Mouse (Mus musculus) embryonic facial prominence, embryonic 11.5 days (tissue): ENCODE measurements at regions not wholly inside any gene's neighbourhood (a gene's known extent, or its start where the extent isn't known, plus 50 kb on each side); places are given as distances from the start of the nearest gene placed in this dataset.

Experiments
- ATAC-seq: fragments of 200-750 bp; cut with Nextera tagmentation; replicated peaks from 2 replicates; pipeline ENCODE4 v1.8.0; 2017; ENCODE audit warnings: low read depth; ENCODE audit not compliant: insufficient number of reproducible peaks, low FRiP score, low TSS enrichment
- DNase-seq: peaks from one replicate; pipeline ENCODE4 v3.0.0-alpha.2; 2015; ENCODE audit warnings: low spot score
- H3K27ac ChIP-seq: fragments of 300-500 bp; sonication (generic); replicated peaks from 2 replicates; pipeline ENCODE4 v1.5.1; 2014; ENCODE audit warnings: mild to moderate bottlenecking, low read depth, low read length, control low read depth
- H3K27me3 ChIP-seq: fragments of 300-500 bp; sonication (generic); 2 replicates; pipeline ENCODE4 v1.6.1; 2014; ENCODE audit warnings: mild to moderate bottlenecking, low read length, moderate library complexity, mixed read lengths; ENCODE audit not compliant: control insufficient read depth, insufficient read depth
- H3K36me3 ChIP-seq: fragments of 300-500 bp; sonication (generic); replicated peaks from 2 replicates; pipeline ENCODE4 v1.6.1; 2014; ENCODE audit warnings: low read depth, mild to moderate bottlenecking, low read length, moderate library complexity, mixed read lengths; ENCODE audit not compliant: control insufficient read depth, insufficient read depth
- H3K4me1 ChIP-seq: fragments of 300-500 bp; sonication (generic); 2 replicates; pipeline ENCODE4 v1.6.1; 2014; ENCODE audit warnings: low read length, mixed read lengths; ENCODE audit not compliant: control insufficient read depth, insufficient read depth
- H3K4me2 ChIP-seq: fragments of 300-500 bp; sonication (generic); 2 replicates; pipeline ENCODE4 v1.6.1; 2014; ENCODE audit warnings: low read depth, mild to moderate bottlenecking, control low read depth, low read length, moderate library complexity
- H3K4me3 ChIP-seq: fragments of 300-500 bp; sonication (generic); 2 replicates; pipeline ENCODE4 v1.5.1; 2014; ENCODE audit warnings: low read depth, low read length, control low read depth
- H3K9ac ChIP-seq: fragments of 300-500 bp; sonication (generic); replicated peaks from 2 replicates; pipeline ENCODE4 v1.6.1; 2014; ENCODE audit warnings: mild to moderate bottlenecking, control low read depth, low read length
- H3K9me3 ChIP-seq: fragments of 300-500 bp; sonication (generic); replicated peaks from 2 replicates; pipeline ENCODE4 v1.6.1; 2016; ENCODE audit warnings: mild to moderate bottlenecking, low read length, inconsistent platforms, mixed read lengths; ENCODE audit not compliant: control insufficient read depth
- WGBS: fragments of 180-500 bp; shearing (Covaris S2); extraction: QIAGEN DNeasy Blood & Tissue Kit; methylation state at CpG from one replicate; pipeline ENCODE4 v1.1.7; 2014; 5-methylcytosine and 5-hydroxymethylcytosine counted together

- Histone ChIP-seq H3K4me3 (no peak overlapping the region), H3K36me3 (no peaks in the 10 kb centered on the region)
- WGBS: 84% methylated on average over 6 of the region's 6 CpGs
These were observed 381.8 kb downstream of the Rps24 start for GRCm38 (mm10) chr14:24868756-24869155.

GRCm38 (mm10) chr14:24870246-24870645 lies 383.3 kb downstream of the Rps24 start:
- no peak for DNase-seq
- 93% methylated on average over 3 of the region's 3 CpGs for whole genome bisulfite sequencing

More at GRCm38 (mm10) chr14:24868756-24869155, 381.8 kb downstream of the Rps24 start:
- no peak overlapping the region for H3K9ac ChIP-seq
- no peaks in the 10 kb centered on the region for H3K9me3 ChIP-seq
- ATAC-seq (no peak), DNase-seq (no peak)
- H3K27ac ChIP-seq: no peak overlapping the region
- H3K4me2 ChIP-seq: no peak overlapping the region
- H3K27me3 ChIP-seq: no peaks in the 10 kb centered on the region
- no peaks in the 10 kb centered on the region for H3K4me1 ChIP-seq

DNA sequence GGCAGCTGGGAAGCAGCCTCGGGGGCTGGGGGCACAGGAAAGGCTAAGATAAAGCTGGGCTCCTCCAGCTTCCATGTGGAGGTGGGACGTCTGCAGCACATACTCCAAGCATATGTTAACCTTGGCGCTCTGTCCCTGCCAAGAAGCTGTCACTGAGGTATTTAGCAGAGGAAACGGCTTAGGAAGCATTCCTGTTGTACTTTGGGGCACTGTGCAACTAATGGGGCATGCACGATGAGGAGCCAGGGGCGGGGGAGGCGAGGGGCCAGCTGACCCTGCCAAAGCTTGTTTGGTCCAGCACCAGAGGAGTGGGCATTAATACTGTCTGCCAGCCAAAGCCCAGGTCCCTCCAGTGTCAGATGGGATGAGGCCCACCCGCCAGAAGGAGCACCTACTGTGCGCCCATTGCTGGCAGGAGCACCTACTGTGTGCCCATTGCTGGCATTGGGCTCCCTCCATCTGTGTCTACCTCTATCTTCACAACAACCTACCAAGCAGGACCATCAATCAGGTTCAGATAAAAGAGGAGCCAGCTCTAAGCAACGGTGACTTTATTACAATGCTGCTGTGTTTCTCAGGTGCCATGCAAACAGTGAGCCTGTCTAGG lies 384.6 kb downstream of the Rps24 start:
- 73% methylated on average over 10 of the region's 10 CpGs for WGBS
- Histone ChIP-seq H3K9me3 (no peaks in the 10 kb centered on the region), H3K27ac (no peak overlapping the region), H3K9ac (no peak overlapping the region), H3K4me2 (no peak overlapping the region), H3K27me3 (no peaks in the 10 kb centered on the region), H3K36me3 (no peaks in the 10 kb centered on the region), H3K4me3 (no peak overlapping the region), H3K4me1 (no peaks in the 10 kb centered on the region)
- ATAC-seq (no peak), DNase-seq (no peak)

More at GRCm38 (mm10) chr14:24870246-24870645, 383.3 kb downstream of the Rps24 start:
- no peaks in the 10 kb centered on the region for H3K36me3 ChIP-seq
- no peak overlapping the region for H3K9ac ChIP-seq
- no peak overlapping the region for H3K4me2 ChIP-seq
- no peaks in the 10 kb centered on the region for H3K9me3 ChIP-seq
- H3K27ac ChIP-seq: no peak overlapping the region
- no peaks in the 10 kb centered on the region for H3K4me1 ChIP-seq
- ATAC-seq: no peak
- no peak overlapping the region for H3K4me3 ChIP-seq
- H3K27me3 ChIP-seq: no peaks in the 10 kb centered on the region

DNA sequence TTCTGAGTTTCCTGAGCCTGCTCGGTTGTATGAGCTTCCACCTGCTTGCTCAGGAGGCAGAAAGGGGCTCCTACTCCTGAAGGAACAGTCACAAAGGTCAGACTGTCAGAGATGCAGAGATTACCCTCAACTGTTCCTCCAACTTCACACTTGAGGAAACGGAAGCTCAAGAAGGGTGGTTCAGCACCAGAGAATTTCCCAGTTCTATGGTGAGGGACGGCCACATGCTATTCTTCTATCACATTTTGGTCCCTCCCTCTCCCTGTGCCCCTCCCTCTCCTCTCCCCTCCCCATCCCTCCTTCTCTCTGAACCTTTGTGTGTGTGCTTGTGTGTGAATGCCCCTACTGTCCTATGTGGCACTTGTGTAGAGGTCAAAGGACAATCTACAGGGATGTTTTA lies 386.0 kb downstream of the Rps24 start:
- no peaks in the 10 kb centered on the region for H3K4me1 ChIP-seq
- no peak overlapping the region for H3K9ac ChIP-seq
- H3K27me3 ChIP-seq: no peaks in the 10 kb centered on the region
- H3K36me3 ChIP-seq: no peaks in the 10 kb centered on the region
- H3K4me2 ChIP-seq: no peak overlapping the region
- DNase-seq: no peak
- no peaks in the 10 kb centered on the region for H3K9me3 ChIP-seq
- ATAC-seq: no peak
- H3K4me3 ChIP-seq: no peak overlapping the region
- H3K27ac ChIP-seq: no peak overlapping the region
- WGBS: 48% methylated on average over 3 of the region's 3 CpGs

GRCm38 (mm10) chr14:24873406-24873805 lies 386.5 kb downstream of the Rps24 start:
- Histone ChIP-seq H3K27ac (no peak overlapping the region), H3K9ac (no peak overlapping the region), H3K4me3 (no peak overlapping the region), H3K27me3 (no peaks in the 10 kb centered on the region), H3K36me3 (no peaks in the 10 kb centered on the region), H3K9me3 (no peaks in the 10 kb centered on the region), H3K4me1 (no peaks in the 10 kb centered on the region), H3K4me2 (no peak overlapping the region)
- ATAC-seq (no peak), DNase-seq (no peak)
- 89% methylated on average over 3 of the region's 3 CpGs for WGBS

DNA sequence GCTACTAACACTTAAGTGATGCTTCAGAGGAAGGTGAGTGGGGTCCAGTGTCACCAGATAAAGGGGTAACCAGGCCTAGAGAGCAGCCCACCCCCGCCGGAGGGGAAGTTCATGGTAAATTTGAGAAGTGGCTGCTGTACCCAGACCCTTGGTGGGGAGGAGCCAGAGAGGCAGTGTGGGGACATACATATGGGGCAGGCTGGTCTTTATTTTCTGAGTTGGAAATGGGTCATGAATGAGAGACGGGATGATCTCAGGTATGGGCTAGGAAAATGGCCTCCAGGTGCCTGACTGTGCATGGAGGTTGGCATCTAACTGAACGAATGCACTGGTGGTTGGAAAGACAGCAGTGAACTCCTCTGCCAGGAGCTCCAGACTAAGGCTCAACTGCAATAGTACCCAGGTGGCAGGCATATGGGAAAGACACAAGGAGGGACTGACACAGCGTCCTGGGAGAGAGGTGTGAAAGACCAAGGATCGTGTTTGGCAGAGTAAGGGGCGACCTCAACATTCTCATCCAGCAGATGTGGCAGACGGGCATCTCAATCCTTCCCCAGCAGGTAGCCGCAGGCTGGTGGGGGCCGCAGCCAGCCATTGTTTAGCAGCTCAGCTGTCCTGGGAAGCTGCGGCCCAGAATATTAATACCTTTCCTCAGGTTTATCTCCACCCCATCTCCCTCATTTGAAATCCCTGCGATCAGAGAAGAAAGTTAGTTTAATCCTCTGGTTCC lies 387.7 kb downstream of the Rps24 start:
- H3K27me3 ChIP-seq: no peaks in the 10 kb centered on the region
- ATAC-seq (no peak), DNase-seq (no peak)
- WGBS: 55% methylated on average over 12 of the region's 12 CpGs
- no peaks in the 10 kb centered on the region for H3K36me3 ChIP-seq
- H3K4me3 ChIP-seq: no peak overlapping the region
- H3K9ac ChIP-seq: no peak overlapping the region
- H3K9me3 ChIP-seq: no peaks in the 10 kb centered on the region
- H3K4me2 ChIP-seq: no peak overlapping the region
- no peaks in the 10 kb centered on the region for H3K4me1 ChIP-seq
- no peak overlapping the region for H3K27ac ChIP-seq

DNA sequence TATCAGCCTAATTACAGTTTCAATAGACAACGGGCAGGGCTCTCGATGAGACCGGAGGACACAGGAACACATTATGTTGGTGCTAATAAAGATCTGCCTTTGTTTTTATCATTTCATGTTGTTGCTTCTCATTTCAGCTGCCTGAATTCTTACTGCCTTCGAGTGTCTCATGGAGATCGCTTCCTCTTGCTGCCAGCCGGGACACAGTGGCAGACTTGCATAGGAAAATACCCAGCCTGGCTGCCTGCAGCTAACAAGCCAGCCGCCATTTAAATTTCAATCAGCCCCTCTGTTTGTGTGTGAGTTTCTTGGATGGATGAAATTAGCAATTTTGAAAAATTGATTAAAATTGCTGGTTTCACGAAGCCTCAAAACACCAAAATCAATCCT lies 388.2 kb downstream of the Rps24 start:
- WGBS: 51% methylated on average over 8 of the region's 8 CpGs
- H3K4me3 ChIP-seq: no peak overlapping the region
- DNase-seq (no peak), ATAC-seq (no peak)
- H3K9ac ChIP-seq: no peak overlapping the region
- H3K27ac ChIP-seq: no peak overlapping the region
- no peak overlapping the region for H3K4me2 ChIP-seq
- H3K9me3 ChIP-seq: no peaks in the 10 kb centered on the region
- H3K27me3 ChIP-seq: no peaks in the 10 kb centered on the region
- H3K36me3 ChIP-seq: no peaks in the 10 kb centered on the region
- no peaks in the 10 kb centered on the region for H3K4me1 ChIP-seq

- no peak for DNase-seq
- 68% methylated on average over 6 of the region's 6 CpGs for WGBS
These were observed 389.0 kb downstream of the Rps24 start for GRCm38 (mm10) chr14:24875934-24876333.

More at GRCm38 (mm10) chr14:24875934-24876333, 389.0 kb downstream of the Rps24 start:
- no peak for ATAC-seq
- Histone ChIP-seq H3K9ac (no peak overlapping the region), H3K4me1 (no peaks in the 10 kb centered on the region), H3K36me3 (no peaks in the 10 kb centered on the region), H3K4me3 (no peak overlapping the region), H3K27ac (no peak overlapping the region), H3K9me3 (no peaks in the 10 kb centered on the region), H3K4me2 (no peak overlapping the region), H3K27me3 (no peaks in the 10 kb centered on the region)
